Mouse (Mus musculus) lung, embryonic 16.5 days (tissue): Measurements from ENCODE around the gene Scfd2. TPM values are rescaled to one million over a fixed set of nuclear protein-coding genes. Genes with fewer than 3 reads are reported as not detected.
A peak's percentile ranks its signal among the peaks of the same experiment; 100 is the strongest.

ENCODE experiments used
- ATAC-seq: fragments of 200-750 bp; cut with Nextera tagmentation; 2 replicates; pipeline ENCODE4 v1.8.0; 2017; ENCODE audit warnings: low read depth, mild to moderate bottlenecking, moderate library complexity
- H3K27ac ChIP-seq: fragments of 300-500 bp; sonication (generic); 2 replicates; pipeline ENCODE4 v1.5.1; 2014; ENCODE audit warnings: mild to moderate bottlenecking, control low read depth, low read length
- H3K27me3 ChIP-seq: fragments of 300-500 bp; sonication (generic); 2 replicates; pipeline ENCODE4 v1.6.1; 2014; ENCODE audit warnings: low read depth, low read length, mixed read lengths; ENCODE audit not compliant: control insufficient read depth, insufficient read depth
- H3K36me3 ChIP-seq: fragments of 300-500 bp; sonication (generic); 2 replicates; pipeline ENCODE4 v1.6.1; 2014; ENCODE audit warnings: low read length; ENCODE audit not compliant: control insufficient read depth, insufficient read depth
- H3K4me1 ChIP-seq: fragments of 300-500 bp; sonication (generic); replicated peaks from 2 replicates; pipeline ENCODE4 v1.6.1; 2014; ENCODE audit warnings: low read length, mixed read lengths; ENCODE audit not compliant: control insufficient read depth, insufficient read depth
- H3K4me2 ChIP-seq: fragments of 300-500 bp; sonication (generic); 2 replicates; pipeline ENCODE4 v1.6.1; 2014; ENCODE audit warnings: low read depth, low read length, control low read depth
- H3K4me3 ChIP-seq: fragments of 300-500 bp; sonication (generic); 2 replicates; pipeline ENCODE4 v1.5.1; 2014; ENCODE audit warnings: mild to moderate bottlenecking, low read length, control low read depth
- H3K9ac ChIP-seq: fragments of 300-500 bp; sonication (generic); 2 replicates; pipeline ENCODE4 v1.6.1; 2014; ENCODE audit warnings: low read length, control low read depth
- H3K9me3 ChIP-seq: fragments of 300-500 bp; sonication (generic); 2 replicates; pipeline ENCODE4 v1.6.1; 2016; ENCODE audit warnings: low read length; ENCODE audit not compliant: control insufficient read depth
- WGBS: fragments of 180-500 bp; shearing (Covaris S2); extraction: QIAGEN DNeasy Blood & Tissue Kit; methylation state at CpG from one replicate; pipeline ENCODE4 v1.1.7; 2014; 5-methylcytosine and 5-hydroxymethylcytosine counted together
- polyA plus RNA-seq: library from polyadenylated mRNA; unstranded; fragments of >200 nt; fragmentation: Nextera tagmentation; extraction: Ambion mirVana; gene quantifications from 2 replicates; pipeline ENCODE4 v1.2.1, GENCODE M21; 2015

Scfd2 gene
- 19.1 and 19.2 TPM in 2 replicates for polyA plus RNA-seq

DNA sequence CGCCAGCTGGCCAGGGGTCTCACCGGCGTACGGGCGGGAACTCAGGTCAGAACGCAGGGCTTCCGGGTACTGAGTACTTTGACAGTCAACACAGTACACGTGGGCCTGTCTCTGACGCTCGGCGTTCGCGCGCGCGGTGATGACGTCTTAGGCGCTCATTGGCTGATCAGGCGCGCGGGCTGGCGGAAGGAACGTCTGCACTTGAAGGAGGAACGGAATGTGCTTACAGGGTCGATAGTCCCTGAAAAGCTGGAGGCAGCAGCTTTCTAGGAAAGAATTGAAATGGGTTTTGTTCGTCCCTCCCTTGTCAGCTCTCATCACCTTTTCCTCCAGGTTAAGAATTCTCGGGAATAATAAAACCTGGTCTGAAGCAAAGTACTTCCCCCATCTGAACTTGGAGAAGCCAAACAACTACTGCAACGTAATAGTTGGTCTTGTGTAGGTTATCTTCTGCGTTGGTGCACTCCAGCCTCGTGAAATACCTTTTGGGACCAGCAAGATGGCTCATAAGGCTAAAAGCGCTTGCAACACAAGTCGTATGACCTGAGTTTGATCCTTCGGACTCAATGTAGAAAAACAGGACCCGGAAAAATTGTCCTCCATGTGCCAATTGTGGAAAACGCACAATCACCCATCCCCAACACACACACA is at the start of gene Scfd2:
TSS of gene Scfd2 (minus strand) at position 130 of the 651 bp plus-strand sequence.
- Histone ChIP-seq H3K9ac (peak within 1 kb of the TSS; percentile 67), H3K27ac (peak within 1 kb of the TSS; percentile 83), H3K27me3 (no peaks in the 10 kb centered on the region), H3K36me3 (no peaks in the 10 kb centered on the region), H3K4me1 (peaks cover 17% of the 10 kb centered on the region), H3K4me3 (peak within 1 kb of the TSS; percentile 98), H3K9me3 (no peaks in the 10 kb centered on the region), H3K4me2 (peak within 1 kb of the TSS; percentile 86)
- peak; percentile 89 for ATAC-seq
- 5% methylated on average over 35 of the region's 35 CpGs for WGBS

DNA sequence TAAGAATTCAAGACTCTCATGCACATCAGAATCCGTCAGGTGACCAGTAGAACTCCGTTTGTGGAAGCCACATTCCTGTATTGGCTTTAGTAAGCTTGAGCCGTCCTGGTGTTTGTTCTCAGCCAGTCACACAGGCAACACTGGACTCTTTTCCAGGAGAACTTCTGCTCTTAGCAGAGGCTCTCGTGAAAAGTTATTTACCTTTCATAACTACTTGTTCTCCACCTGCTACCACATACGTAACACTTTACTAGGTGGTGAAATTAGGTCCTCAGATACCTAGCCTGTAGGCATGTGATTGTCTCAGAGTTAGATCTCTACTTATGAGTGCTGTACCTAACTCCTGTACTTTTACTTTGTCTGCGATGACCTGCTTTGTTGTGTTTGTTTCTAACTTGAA is 40.2 kb upstream of the Scfd2 start:
- H3K27me3 ChIP-seq = no peaks in the 10 kb centered on the region
- no peak overlapping the region for H3K9ac ChIP-seq
- peaks cover 16% of the 10 kb centered on the region for H3K36me3 ChIP-seq
- no peak overlapping the region for H3K4me2 ChIP-seq
- H3K27ac ChIP-seq = 0 out of 2 replicates have a peak overlapping the region, but pooled peaks have one; percentile 12
- H3K9me3 ChIP-seq = no peaks in the 10 kb centered on the region
- no peak overlapping the region for H3K4me3 ChIP-seq
- 56% methylated on average over 6 of the region's 6 CpGs for WGBS
- peak; percentile 67; the same call in 1 of the 2 replicates for ATAC-seq
- no peaks in the 10 kb centered on the region for H3K4me1 ChIP-seq

DNA sequence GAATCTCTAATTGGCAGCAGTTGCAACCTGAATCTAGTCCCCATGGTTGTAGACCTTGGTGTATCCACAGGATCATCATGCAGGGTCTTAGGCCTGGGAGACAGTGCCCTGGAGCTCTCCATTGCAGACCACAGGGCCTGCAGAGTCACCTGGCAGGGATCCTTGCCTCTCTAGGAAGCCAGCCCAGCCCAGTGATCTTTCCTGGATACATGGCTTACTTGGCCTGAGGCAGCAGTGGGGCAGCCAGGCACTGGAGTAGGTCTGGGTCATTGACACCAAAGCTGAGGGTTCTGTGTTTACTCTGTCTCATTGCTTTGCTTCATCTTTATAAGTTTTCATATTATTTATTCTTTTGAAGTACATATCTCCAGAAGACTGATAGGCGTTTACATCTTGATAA is 29.6 kb upstream of the Scfd2 start:
- Histone ChIP-seq H3K4me3 (no peak overlapping the region), H3K27me3 (no peaks in the 10 kb centered on the region), H3K4me1 (no peaks in the 10 kb centered on the region), H3K27ac (no peak overlapping the region), H3K36me3 (peaks cover 46% of the 10 kb centered on the region), H3K4me2 (no peak overlapping the region), H3K9me3 (no peaks in the 10 kb centered on the region), H3K9ac (no peak overlapping the region)
- WGBS = 88% methylated on average over 1 of the region's 1 CpGs
- no peak for ATAC-seq

DNA sequence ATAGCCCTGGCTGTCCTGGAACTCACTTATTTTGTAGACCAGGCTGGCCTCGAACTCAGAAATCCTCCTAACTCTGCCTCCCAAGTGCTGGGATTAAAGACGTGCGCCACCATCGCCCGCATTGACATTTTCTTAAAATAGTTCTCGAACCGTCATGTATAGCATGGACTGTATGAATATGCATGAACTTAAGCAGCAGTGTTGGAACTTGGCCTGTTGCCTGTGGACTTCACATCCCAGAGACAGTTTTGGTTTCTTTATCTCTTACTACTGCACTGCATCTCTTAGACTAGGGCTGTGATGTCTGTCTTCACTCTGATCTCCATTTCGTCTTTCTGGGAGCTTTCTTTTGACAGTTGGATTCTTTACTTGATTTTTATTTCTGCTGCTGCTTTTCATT is 18.0 kb upstream of the Scfd2 start:
- H3K27me3 ChIP-seq = no peaks in the 10 kb centered on the region
- no peak overlapping the region for H3K4me3 ChIP-seq
- 88% methylated on average over 8 of the region's 8 CpGs for WGBS
- H3K4me1 ChIP-seq = no peaks in the 10 kb centered on the region
- H3K4me2 ChIP-seq = no peak overlapping the region
- no peak for ATAC-seq
- H3K9me3 ChIP-seq = no peaks in the 10 kb centered on the region
- H3K9ac ChIP-seq = no peak overlapping the region
- peaks cover 32% of the 10 kb centered on the region for H3K36me3 ChIP-seq
- no peak overlapping the region for H3K27ac ChIP-seq

DNA sequence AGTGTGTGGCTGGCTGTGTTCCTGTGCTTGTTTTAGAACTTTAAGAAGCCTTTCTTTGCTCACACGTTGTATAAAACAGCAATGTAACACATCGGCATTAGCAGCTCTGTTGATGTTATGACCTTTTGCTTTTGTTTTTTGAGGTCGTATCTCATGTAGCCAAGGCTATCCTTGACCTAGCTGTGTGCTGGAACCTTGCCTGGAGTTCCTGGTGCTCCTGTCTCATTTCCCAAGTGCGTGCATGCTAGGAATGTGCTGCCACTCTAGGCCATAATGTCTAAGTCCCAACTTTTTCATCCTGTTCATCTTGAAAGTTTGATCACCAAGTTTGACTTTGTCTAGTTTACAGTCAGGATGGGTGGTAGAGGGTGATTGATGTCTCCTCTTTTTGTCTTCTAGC is 14.0 kb upstream of the Scfd2 start:
- no peaks in the 10 kb centered on the region for H3K4me1 ChIP-seq
- no peak overlapping the region for H3K4me3 ChIP-seq
- H3K4me2 ChIP-seq = no peak overlapping the region
- H3K9ac ChIP-seq = no peak overlapping the region
- ATAC-seq = no peak
- H3K36me3 ChIP-seq = peaks cover 37% of the 10 kb centered on the region
- WGBS = 83% methylated on average over 4 of the region's 4 CpGs
- no peak overlapping the region for H3K27ac ChIP-seq
- no peaks in the 10 kb centered on the region for H3K9me3 ChIP-seq
- no peaks in the 10 kb centered on the region for H3K27me3 ChIP-seq

DNA sequence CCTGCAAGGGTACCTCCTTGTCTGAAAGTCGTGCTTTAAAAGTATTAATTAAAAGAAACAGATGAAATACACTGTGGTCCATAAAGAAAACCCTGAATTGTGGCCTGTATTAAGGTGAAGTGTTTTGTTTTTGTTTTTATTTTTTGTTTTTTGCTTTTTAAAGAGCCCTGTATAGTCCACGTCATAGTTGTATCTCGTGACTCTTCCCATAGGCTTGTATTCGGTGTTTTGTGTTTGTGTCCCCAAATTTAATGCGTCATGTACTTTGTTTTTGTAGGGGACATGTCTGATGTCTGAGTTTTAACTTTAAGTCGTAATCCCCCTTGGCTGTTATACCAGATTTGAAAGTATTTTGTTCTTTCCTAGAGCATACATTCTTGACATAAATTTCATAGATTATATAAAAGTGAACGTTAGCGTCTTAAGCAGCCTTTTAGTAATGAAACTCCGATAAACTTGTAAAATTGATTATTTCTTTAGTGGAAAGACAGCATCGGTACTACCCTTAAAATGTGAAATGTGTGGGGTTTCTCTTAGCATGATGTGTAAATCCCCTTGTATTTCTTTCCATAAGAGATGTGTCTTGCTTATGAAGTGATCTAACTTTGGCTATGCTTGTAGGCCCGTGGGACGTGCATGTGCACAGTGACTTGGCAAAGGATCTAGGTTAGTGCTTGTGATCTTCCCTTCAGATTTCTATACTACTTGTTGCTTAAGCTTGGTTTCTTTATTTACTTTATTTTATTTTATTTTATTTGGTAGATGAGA is 4.8 kb upstream of the Scfd2 start:
- peaks cover 7% of the 10 kb centered on the region; the same call in 1 of the 2 replicates for H3K36me3 ChIP-seq
- no peak for ATAC-seq
- peaks cover 10% of the 10 kb centered on the region for H3K4me1 ChIP-seq

DNA sequence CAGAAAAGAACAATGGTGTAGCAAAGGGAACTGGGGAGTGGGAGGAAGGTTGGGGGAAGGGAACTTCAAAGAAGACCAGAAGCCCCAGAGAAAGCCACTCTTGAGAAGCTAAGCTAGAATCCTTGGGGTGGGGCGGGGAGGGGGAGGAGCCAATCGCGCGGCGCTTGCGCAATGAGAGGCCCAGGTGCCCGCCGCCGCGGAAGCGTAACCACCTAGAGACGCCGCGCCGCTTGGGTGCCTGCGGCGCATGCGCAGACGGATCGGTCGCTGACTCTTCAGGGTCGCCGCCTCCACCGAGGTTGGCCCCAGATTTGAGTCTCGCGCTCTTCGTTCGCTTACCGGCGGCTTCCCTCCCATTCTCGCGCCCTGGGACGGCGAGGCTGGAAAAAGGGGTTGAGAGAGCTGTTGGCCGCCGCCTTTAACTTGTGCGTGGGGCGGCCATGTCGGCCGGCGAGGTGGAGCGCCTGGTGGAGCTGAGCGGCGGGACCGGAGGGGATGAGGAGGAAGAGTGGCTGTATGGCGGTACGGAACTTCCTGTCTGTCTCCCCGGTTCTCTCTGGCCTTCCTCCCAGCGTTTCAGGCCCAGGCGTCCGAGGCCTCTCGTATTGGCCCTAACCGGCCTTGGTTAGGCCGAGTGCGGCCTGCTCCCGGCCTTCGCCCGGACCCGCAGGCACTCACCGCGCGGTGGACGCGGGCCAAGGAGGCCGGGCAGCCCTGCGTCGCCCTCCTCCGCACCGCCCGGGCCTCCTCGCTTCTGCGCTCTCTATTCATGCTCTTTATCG is 3.9 kb upstream of the Scfd2 start, which contains the start of gene Fip1l1:
TSS of gene Fip1l1 (plus strand) at position 210 of the 782 bp plus-strand sequence.
- Histone ChIP-seq H3K27me3 (no peaks in the 10 kb centered on the region), H3K4me3 (peak within 1 kb of the TSS; percentile 70), H3K9me3 (no peaks in the 10 kb centered on the region), H3K4me1 (peaks cover 16% of the 10 kb centered on the region), H3K36me3 (peaks cover 7% of the 10 kb centered on the region; the same call in 1 of the 2 replicates), H3K4me2 (peak within 1 kb of the TSS; percentile 60), H3K27ac (peak within 1 kb of the TSS; percentile 91), H3K9ac (peak within 1 kb of the TSS; percentile 80)
- WGBS = 0% methylated on average over 71 of the region's 73 CpGs
- ATAC-seq = peak; percentile 89

More for the DNA sequence above, 4.8 kb upstream of the Scfd2 start:
- H3K27ac ChIP-seq = no peak overlapping the region
- peak overlapping the region; percentile 70 for H3K4me3 ChIP-seq
- H3K4me2 ChIP-seq = peak overlapping the region; percentile 60
- no peaks in the 10 kb centered on the region for H3K9me3 ChIP-seq
- H3K9ac ChIP-seq = peak overlapping the region; percentile 80
- H3K27me3 ChIP-seq = no peaks in the 10 kb centered on the region
- 37% methylated on average over 12 of the region's 12 CpGs for WGBS

DNA sequence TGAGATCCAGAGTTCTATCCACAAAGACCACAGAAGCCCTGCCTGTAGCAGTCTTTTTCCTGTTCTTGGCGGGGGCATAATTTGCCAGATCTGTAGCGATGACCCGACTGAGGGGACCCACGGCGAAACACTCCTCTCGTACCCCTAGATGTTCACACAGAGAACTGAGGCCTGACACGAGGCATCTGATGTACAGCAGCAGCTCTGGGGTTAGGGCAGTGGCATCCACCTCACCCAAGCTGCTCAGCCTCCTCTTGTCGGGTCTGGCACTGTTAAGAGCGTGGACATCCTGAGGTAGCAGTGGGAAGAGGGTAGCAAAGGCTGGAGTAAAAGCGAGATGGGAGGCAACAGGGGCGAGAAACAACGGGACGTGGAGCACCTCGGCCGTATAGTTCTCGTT is 774 bp downstream of the Scfd2 start:
- WGBS = 13% methylated on average over 16 of the region's 16 CpGs
- Histone ChIP-seq H3K36me3 (no peaks in the 10 kb centered on the region), H3K4me1 (peaks cover 16% of the 10 kb centered on the region), H3K4me2 (peak overlapping the region; percentile 86), H3K4me3 (peak overlapping the region; percentile 98), H3K9ac (peak overlapping the region; percentile 67), H3K27me3 (no peaks in the 10 kb centered on the region), H3K27ac (no peak overlapping the region), H3K9me3 (no peaks in the 10 kb centered on the region)
- ATAC-seq = no peak

DNA sequence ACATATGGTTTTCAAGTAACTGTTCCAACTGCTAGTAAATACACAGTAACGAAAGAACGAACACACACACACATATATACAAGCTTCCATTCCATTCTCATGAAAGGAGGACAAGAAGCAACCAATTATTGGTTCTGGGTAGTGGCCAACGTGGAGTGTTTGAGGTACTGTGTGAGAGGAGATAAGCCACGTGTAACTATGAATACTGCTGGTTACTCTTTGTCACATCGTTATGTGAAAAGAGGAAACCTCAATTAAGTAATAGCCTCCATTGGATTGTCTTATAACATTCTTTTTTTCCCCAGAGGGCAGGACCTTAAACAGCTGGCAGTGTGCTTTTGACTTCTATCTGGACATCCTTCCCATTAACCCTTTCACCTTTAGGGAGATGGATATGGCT is 4.5 kb downstream of the Scfd2 start:
- Histone ChIP-seq H3K27me3 (no peaks in the 10 kb centered on the region), H3K4me3 (no peak overlapping the region), H3K9me3 (no peaks in the 10 kb centered on the region), H3K27ac (no peak overlapping the region), H3K36me3 (no peaks in the 10 kb centered on the region), H3K9ac (no peak overlapping the region), H3K4me2 (no peak overlapping the region), H3K4me1 (peaks cover 14% of the 10 kb centered on the region)
- 64% methylated on average over 5 of the region's 5 CpGs for WGBS
- no peak for ATAC-seq
